Mouse (Mus musculus) WW6 (cell line): ENCODE measurements around the gene Dnaaf1.
A peak's percentile ranks its signal among the peaks of the same experiment; 100 is the strongest.

Experiments used
- DNase-seq: peaks from one replicate; pipeline ENCODE4 v3.0.0-alpha.2; 2013; ENCODE audit warnings: low read depth, low spot score

The Dnaaf1 gene

DNA sequence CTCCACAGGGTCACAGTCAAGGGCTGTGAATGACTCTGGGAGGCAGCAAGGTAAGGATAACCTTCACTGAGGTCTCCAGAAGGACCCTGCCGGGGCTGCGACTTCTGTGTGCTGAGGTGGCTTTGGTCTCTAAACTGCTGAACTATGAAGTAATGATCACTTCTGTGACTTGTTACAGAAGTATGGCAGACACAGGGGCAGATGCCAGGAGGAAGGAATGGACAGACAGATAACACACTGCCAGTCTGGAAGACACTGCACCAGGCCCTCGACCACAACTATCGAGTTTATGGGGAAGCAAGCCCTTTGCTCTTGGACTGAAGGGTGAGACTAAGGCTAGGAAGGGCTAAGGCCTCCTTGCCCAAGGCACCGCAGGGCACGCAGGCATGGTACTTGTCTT is 3.9 kb upstream of the Dnaaf1 start:
- DNase-seq: no peak

DNA sequence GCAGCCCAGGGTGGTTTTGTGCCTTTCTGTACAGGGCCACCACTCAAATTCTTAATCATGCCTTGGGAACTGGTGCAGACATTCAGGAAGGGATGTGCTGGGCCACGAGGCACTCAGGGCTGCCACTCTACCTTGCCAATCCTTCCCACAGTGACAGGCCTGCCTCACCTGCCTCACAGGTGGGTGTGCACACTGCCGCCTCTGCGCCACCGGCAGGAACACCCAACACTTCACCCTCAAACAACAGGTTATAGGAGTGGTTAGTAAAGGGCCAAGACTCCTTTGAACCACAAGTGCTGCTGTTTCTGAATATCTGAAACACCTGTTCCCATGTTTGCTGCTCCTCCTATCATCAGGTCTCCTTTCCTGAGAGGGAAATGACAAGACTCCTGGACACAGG is 2.6 kb upstream of the Dnaaf1 start:
- no peak for DNase-seq

GRCm38 (mm10) chr8:119575366-119575726 is 311 bp downstream of the Dnaaf1 start:
- DNase-seq: no peak

DNA sequence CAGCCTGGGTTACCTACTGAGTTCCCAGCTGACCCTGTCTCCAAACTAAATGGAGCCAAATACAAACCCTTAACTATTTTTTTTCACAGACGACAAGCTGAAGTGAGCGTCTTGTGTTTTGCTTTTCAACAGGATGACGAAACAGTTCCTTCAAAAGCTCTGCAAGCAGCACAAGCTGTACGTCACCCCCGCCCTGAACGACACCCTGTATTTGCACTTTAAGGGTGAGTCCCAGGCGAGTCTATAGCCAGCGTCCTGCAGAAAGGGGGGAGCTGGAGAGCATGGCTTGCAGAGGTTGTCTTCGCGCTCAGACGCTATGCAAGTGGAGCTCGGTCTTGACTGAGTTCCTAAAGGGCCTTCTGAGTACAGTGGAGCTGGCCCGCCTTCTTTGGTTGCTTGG is 4.1 kb downstream of the Dnaaf1 start:
- DNase-seq: no peak

DNA sequence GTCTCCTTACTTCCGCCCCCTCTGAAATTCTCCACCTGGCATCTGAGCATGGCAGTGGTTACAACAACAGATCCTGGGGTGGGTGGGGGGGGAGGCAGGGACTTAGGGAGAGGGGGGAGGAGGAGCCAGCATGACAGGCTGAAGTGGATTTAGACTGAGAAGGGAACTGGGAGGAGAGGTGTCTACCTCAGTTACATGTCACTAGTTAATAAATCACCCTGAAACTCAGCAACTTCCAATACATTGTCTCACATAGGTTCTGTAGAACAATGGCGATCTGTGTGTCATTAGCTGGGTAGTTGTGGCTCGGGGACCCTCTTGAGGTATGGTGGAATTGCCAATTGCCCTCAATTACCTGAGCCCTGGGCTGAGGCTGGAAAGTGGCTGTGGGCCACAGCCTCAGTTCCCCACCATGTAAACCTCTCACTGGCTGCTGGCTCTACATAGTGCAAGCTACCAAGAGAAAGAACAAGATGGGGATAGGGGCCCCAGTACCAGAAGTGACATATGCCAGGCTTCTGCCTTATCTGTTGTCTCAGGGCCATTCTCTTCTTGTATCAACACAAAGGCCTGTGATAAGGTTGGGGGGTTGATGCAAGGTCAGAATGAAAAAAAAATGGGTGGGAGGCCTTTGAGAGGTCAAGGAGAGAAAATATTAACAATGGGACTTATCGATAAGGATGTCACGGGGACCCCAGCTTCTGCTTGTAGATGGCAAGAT is 5.6 kb downstream of the Dnaaf1 start:
- no peak for DNase-seq

- DNase-seq: no peak
Measured at GRCm38 (mm10) chr8:119585901-119586300, 10.9 kb downstream of the Dnaaf1 start.

- no peak for DNase-seq
Measured at GRCm38 (mm10) chr8:119588321-119588720, 13.3 kb downstream of the Dnaaf1 start.

DNA sequence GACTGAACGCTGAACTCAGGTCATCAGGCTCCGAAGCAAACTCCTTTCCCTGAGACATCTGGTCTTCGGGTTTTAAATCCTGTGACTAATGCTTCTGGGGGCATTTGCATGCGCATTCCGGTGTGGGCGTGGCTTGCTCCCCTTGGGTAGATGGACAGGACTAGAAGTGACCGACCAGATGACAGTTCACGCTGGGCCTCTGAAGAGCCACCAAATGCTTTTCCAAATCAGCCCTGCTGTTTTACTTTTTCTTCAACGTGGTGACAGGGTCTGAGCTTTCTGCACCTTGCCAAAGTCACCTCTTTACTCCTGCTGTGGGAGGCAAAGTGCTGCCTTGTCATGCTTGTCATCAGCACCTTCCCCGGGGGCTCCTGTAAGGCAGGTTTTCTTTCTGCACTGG is 13.8 kb downstream of the Dnaaf1 start:
- no peak for DNase-seq

DNA sequence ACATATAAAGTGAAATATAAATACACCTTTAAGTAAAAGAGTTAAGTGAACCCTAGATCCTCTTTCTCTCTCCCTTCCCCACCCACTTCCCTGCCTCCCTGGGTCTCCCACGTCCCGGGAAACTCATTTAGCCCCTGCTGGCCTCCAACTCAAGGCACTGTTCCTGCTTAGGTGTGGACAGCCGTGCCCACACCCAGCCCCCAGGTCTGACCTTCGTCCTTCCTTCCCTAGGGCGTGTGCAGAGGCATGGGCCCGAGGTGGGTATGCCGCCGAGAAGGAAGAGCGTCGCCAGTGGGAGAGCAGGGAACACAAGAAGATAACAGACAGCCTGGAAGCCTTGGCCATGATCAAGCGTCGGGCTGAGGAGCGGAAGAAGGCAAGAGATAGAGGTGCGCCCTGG is 15.3 kb downstream of the Dnaaf1 start:
- DNase-seq: no peak

DNA sequence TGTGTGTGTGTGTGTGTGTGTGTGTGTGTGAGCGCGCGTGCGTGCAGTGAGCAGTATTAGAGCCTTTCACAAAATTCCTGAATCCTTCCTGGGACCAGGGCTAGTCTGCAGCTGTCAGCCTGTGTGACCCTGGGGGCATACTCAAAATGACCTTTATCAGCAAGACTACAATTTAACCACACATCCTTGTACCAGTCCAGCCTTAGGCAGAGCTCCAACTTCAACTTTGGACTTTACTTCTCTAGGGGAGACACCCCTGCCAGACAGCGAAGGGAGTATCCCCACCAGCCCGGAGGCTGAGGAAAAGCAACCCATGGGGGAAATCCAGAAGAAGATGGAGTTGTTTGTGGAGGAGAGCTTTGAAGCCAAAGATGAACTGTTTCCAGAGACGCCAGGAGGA is 16.4 kb downstream of the Dnaaf1 start:
- no peak for DNase-seq

- no peak for DNase-seq
Measured at GRCm38 (mm10) chr8:119603771-119604170, 28.7 kb downstream of the Dnaaf1 start.

DNA sequence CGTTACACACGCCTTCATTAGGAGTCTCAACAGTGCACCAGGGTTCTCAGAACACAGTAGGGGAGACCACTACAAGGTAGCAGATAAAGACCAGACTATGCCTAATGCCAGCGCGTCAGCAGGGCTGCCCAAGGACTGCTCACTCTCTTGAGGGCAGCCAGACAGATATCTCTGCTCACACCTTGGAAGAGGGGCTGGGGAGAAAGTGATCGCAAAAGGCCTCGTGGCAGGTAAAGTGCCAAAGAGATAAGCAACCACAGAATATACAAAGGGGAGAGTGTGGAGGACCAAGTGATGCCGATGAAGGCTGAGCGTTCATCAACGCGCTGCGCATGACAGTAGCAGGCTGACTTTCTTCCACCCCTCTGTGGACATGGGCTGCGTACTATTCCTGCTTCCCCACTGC is 29.4 kb downstream of the Dnaaf1 start:
- no peak for DNase-seq

DNA sequence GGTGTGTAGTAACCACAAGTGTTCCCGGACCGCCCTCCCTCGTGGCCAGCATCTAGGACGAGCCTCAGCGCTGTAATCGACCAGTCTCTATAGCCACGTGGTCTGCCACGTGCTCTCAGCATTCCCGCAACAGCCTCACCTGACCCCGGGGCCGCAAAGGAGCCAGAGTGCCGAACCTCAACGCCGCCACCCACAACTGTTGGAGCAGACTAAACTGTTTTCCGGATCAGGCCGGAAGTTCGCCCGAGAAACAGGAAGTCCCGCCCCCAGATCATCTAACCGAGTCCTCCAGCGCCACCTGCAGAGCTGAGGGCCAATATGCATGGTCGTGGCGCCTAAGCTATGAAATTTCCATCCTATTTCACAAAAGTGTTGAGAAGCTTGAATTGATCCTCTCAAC is 30.0 kb downstream of the Dnaaf1 start, which contains the start of gene Taf1c:
Gene Taf1c (minus strand): TSS at position 227 of the 400 bp plus-strand sequence.
- DNase-seq: peak; percentile 90

DNA sequence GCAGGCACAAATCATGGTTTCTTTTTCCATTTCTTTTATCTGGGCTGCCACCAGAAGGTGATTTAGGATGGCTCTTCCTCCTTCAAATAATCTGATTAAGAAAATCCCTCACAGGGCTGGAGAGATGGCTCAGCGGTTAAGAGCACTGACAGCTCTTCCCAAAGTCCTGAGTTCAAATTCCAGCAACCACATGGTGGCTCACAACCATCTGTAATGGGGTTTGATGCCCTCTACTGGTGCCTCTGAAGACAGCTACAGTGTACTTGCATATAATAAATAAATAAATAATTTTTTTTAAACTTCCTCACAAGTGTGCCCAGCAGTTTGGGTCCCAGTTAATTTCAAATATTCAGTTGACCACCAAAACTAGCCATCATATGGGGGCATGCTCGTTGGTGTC is 31.2 kb downstream of the Dnaaf1 start:
- no peak for DNase-seq

DNA sequence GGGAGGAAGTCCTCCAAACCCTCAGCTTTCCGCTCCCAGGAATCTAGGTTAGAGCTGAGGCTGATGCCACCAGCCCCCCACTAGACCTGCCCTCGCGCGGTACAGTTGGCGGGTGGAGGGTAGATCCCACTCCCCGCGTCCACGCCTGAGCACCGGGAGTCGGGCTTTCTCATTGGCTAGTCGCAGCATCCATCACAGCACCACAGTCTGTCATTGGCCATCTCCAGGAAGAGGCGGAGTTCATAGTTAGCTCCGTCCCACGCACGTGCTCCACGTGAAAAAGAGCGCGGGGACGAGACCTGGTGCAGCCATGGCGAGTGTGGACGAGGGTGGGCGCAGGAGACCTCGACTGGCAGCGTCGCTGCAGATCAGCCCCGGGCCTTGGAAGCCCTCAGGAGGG is 37.4 kb downstream of the Dnaaf1 start, which contains the start of gene Adad2:
Gene Adad2 (plus strand): TSS at position 277 of the 400 bp plus-strand sequence.
- DNase-seq: no peak

DNA sequence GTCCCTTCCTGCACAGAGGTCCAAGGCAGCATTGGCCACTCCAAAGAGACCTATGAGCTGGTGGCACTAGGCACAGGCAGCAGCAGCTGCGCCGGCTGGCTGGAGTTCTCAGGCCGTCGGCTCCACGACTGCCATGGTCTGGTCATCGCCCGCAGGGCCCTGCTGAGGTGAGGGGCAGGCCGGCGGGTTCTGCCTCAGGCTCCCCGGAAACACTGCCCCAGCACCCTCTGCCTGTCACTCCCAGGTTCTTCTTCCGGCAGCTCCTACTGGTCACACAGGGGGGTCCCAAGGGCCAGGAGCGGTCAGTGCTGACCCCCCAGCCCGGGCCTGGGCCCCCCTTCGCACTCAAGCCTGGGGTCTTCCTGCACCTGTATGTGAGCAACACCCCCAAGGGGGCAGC is 40.1 kb downstream of the Dnaaf1 start:
- no peak for DNase-seq

GRCm38 (mm10) chr8:119616358-119616757 is 41.3 kb downstream of the Dnaaf1 start:
- DNase-seq: no peak

GRCm38 (mm10) chr8:119616811-119617210 is 41.8 kb downstream of the Dnaaf1 start:
- no peak for DNase-seq

DNA sequence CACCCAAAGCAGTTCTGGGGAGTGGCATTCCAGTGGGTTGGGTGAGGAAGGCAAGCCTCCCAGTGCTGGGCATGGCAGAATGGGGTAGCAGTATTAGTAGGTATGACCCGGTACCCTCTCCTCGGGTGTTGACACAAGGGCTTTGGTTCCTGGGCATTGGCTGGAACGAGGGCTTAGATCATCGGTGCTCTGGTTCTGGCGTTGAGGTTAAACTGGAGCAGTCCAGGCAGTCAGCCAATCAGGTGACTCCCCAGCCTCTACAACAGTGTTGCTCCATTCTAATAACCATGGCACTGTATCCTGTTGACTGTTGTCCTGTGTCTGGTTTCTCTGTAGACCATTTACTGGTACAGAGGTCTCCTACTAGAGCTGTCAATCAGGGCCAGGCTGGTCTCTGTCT is 42.6 kb downstream of the Dnaaf1 start:
- DNase-seq: no peak

GRCm38 (mm10) chr8:119618887-119619286 is 43.9 kb downstream of the Dnaaf1 start:
- no peak for DNase-seq

DNA sequence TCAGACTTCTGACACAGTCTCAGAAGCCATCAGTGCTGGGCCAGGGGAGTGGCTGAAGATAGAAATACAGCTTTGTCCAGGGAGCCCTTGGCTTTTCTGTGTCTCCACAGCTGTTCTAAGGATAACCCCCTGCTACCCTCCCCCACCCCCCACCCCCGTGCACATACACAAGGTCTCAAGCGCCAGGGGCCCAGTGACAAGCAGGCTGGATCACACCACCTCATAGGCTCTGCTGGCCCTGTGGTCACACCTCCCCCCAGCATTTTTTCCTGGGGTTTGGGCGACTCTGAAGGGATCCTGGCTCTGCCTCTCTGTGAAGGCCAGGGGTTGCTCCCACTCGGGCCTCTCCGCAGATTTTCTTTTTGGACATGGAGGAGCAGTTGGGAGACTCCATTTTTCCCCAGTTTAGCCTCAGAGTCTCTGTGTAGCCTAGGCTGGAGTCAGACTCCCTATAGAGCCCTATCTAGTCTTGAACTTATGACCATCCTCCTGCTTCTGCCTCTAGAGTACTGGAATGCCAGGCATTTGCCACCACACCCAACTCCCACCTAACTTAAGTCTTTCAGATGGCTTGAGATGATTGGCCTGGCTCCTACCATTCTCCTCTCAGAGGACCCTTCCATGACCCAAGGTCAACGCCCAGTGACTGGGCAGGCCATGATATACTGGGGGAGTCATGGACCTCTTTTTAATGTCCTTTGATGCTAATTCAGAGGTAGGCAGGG is 45.2 kb downstream of the Dnaaf1 start:
- DNase-seq: no peak

- no peak for DNase-seq
Measured at GRCm38 (mm10) chr8:119620848-119621465, 45.9 kb downstream of the Dnaaf1 start.

GRCm38 (mm10) chr8:119622555-119622954 is 47.5 kb downstream of the Dnaaf1 start:
- DNase-seq: no peak
